Mouse (Mus musculus) thymus, adult 18-20 months (tissue): ENCODE measurements around the gene Slc16a12.
"Not testable (repeated sequence)": the region's sequence is repeated elsewhere in the genome, so short reads cannot be mapped to it uniquely, and the experiment has no call there.

Experiments used
- DNase-seq, 2 experiments: peaks; one replicate each; pipeline ENCODE4 v3.0.0; 2022; ENCODE audit warnings: mixed read lengths in 2 of 2

Gene Slc16a12

GRCm38 (mm10) chr19:34662740-34663139 lies 84.3 kb downstream of the Slc16a12 start:
- DNase-seq: no peak

- no peak for DNase-seq
Observed at GRCm38 (mm10) chr19:34662067-34662507, 85.0 kb downstream of the Slc16a12 start.

DNA sequence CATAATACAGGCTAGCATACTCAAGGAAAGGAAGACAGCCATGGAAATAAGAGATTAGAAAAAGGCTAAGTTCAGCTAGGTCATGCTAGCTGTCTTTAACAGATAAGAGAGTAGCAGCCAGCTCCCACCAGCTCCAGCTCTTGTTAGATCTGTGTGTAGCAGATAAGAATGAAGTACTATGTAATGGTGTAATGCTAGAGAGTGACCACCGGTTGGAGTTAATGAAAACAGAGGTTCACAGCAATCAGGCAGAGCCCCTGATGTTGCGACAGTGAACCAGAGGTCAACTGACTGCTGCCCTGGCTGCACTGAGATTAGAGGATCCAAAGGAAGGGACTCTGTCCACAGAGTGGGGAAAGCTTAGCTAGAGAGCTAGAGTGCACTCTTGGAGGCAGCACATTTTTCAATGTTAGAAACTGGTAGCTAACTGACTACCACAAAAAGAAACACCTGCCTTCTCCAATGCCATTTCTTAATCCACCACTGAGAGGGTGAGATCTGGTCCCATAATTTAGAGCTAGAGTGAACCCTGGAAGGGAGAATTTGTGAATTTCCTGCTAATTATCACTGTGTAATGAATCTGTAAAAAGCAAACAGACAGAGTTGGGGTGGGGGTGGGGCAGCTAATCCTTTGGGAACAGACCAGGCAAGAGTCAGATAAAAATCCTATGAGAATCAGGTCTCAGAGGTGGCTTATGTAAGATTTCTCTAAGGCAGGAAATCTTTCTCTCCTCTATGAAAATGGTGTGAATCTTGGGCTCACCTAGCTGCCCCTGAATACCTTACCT lies 90.4 kb downstream of the Slc16a12 start:
- DNase-seq: no peak

- no peak for DNase-seq
Observed at GRCm38 (mm10) chr19:34655227-34655805, 91.8 kb downstream of the Slc16a12 start.

DNA sequence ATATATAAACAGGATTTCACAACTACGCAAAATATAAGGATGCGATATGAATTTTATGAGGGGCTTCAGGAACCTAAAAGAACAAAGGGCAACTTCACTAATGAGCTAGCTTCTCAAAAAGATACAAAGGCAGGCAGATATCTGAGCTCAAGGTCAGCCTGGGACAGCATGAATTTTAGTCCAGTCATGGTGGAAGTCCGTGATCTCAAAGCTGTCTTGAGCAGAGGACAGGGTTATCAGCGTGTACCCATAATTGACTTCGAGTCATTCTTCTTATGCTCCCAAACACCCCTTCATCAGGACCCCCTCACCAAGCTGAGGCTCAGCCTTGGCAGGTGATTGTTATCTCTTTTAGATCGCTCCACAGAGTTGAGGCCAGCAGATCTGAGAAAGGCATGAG lies 96.1 kb downstream of the Slc16a12 start:
- no peak for DNase-seq

GRCm38 (mm10) chr19:34650276-34650675 lies 96.8 kb downstream of the Slc16a12 start:
- DNase-seq: no peak

DNA sequence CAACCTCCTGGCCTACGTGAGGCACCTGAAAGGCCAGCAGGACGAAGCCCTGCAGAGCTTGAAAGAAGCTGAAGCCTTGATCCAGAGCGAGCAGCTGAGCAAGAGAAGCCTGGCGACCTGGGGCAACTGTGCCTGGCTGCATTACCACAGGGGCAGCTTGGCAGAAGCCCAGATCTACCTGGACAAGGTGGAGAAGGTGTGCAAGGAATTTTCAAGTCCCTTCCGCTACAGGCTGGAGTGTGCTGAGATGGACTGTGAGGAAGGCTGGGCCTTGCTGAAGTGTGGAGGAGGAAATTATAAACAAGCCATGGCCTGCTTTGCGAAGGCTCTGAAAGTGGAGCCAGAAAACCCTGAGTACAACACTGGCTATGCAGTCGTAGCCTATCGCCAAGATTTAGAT lies 99.5 kb downstream of the Slc16a12 start:
- not testable (repeated sequence) for DNase-seq

DNA sequence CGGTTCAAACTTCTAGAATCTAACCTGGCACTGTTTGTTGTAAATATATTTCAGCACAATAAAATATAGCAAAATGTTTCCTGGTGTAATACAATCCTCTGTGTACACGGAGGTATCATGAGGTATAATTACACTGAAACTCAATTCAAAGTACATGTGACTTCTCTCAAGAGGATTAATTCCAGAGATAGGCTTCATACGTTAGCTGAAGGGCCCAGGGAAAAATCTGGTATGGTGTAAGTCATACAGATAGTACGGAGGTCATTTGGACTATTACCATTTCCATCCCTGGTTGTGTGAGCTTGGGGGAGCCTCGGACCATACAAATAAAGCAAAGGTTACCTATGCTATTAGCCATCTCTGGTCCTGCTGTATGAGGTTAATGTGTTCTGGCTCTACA lies 104.5 kb downstream of the Slc16a12 start:
- DNase-seq: no peak

GRCm38 (mm10) chr19:34640623-34641022 lies 106.5 kb downstream of the Slc16a12 start, which contains the start of the genes Ifit1bl2 and Ifit1:
Gene Ifit1bl2 (minus strand): TSS chr19:34640743.
Gene Ifit1 (plus strand): TSS chr19:34640871.
- no peak for DNase-seq

GRCm38 (mm10) chr19:34636933-34637557 lies 110.0 kb downstream of the Slc16a12 start:
- peak in 1 of 2 experiments; percentile 26 for DNase-seq

- DNase-seq: no peak
Observed at GRCm38 (mm10) chr19:34633484-34633883, 113.6 kb downstream of the Slc16a12 start.

DNA sequence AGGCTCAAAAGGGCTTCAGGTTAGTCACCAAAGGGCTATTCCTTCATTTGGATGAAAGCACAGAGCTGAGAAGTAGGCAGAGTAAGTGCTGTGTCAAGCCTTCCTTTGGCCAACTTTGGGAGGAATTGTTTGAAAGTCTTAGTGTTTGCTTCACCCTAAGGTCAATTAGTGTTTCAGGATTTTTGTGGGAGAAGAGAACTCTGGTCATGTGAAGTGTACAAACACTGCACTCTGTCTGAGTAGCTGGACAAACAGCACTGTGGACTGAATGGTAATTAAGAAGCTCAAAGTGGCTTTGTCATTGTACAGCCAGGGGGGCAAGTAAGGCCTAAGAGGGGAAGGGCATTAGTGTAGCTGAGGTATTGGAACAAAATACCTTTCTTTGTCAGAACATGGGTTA lies 115.6 kb downstream of the Slc16a12 start:
- DNase-seq: no peak

DNA sequence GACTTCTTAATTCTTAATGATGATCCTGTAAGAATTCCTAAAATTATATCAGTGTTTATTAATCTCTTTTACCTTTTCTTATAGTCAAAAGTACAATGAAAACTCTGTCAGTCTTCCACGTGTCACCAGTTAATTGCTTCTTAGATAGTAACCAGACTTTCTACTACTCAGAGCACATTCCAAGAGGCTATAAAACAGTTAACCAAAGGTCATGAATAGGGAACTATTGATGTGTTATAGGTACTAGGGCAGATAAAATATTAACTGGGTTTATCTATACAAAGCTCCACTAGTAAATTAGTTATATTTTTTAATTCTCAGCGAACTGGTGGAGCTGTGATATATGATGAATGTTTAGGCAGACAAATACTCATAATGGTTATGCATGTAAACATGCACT lies 119.6 kb downstream of the Slc16a12 start:
- no peak for DNase-seq

DNA sequence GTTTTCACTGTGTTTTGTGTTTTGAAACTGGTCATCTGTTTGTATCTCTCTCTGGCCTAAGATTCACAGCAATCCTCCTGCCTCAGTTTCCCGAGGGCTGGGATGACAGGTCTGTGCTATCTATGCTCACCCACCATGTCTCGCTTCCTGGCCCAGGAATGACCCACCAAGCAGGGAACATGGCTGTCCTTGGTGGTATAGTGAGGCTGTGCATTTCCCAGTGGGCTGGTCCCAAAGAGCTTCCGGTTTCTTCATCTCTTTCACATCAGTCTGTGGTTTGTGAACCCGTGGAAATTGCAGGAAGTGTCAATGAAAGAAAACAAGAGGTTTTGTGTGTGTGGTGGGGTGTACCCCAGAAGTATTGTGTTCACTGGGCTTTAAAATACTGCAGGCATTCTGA lies 122.4 kb downstream of the Slc16a12 start:
- no peak for DNase-seq

- no peak for DNase-seq
Observed at GRCm38 (mm10) chr19:34623781-34624180, 123.3 kb downstream of the Slc16a12 start.

GRCm38 (mm10) chr19:34620871-34621270 lies 126.2 kb downstream of the Slc16a12 start:
- no peak for DNase-seq
